Mouse (Mus musculus) liver, adult (tissue): Measurements from ENCODE around the gene 1700057G04Rik.

Source experiments
- GATA4 ChIP-seq: IDR thresholded peaks from 2 replicates; pipeline ENCODE4 v1.6.1; 2014; ENCODE audit warnings: mild to moderate bottlenecking, low read length; ENCODE audit not compliant: insufficient replicate concordance

Gene 1700057G04Rik

DNA sequence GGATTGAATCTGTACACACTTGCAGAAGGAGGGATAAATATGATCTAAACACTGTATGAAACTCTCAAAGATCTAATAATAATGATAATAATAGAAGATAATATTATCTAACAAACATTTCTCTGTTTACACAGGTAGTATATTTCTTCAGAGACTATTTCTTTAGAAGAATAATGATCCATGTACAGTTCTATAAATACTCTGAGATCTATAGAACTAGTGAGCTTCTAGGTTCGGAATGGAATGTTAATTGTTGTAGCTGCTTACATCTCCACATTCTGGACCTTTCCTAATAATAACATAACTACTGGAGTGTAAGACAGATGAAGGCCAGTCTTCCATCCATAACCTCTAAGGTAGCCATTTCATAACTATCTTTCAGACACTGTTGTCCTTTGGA, at the start of gene 1700057G04Rik:
TSS of gene 1700057G04Rik (plus strand) at position 301 of the 400 bp plus-strand sequence.
- TF ChIP-seq GATA4 = no peak

DNA sequence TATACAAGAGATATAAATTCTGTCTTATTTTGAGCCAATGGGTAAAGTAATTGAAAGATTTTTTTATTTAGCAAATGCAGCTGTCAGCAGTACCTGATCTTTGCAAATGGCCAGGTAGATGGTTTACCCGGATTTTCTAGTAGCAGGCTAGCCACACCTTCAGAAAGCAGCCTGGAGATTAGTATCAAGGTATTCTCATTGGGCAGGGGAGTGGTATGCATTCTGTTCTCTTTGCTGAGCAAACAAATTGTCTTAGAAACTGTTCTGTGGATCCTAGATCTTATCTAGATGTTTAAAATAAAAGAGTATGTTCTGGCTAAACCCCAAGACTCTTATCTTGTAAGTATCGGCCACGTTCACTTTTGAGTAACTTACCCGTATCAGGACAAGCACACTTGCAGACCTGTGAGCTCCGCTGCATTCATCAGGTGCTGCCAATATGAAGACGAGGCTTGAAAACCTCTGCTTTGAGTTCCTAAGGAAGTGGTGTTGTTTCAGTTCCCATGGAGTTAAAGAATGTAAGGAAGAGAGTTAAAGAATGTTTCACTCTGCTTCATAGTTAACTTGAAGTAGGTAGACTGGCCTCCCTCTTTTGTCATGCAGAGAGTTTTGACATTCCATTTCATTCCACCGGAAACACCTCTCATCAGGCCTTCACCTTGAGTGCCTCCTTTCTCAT, 48.6 kb upstream of the 1700057G04Rik start:
- TF ChIP-seq GATA4 = no peak

DNA sequence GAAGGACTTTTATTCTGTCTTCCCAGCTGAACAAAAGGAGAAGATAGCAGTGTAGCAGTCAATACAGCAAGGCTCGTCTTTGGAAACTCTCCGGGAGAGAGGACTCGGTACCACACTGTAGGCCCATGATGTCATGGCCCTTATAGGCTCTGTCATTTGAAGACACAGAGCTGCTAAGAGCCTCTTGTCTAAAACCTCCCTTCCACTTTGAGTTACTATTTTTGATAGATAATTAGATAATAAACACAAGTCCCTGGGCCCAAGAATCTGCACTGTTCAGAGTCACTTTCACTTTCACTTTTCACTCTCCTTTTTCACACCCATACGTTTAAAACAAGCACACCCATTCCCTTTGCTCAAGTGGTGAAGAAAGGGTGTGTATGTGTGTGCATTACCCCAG, 43.5 kb upstream of the 1700057G04Rik start:
- TF ChIP-seq GATA4 = no peak

DNA sequence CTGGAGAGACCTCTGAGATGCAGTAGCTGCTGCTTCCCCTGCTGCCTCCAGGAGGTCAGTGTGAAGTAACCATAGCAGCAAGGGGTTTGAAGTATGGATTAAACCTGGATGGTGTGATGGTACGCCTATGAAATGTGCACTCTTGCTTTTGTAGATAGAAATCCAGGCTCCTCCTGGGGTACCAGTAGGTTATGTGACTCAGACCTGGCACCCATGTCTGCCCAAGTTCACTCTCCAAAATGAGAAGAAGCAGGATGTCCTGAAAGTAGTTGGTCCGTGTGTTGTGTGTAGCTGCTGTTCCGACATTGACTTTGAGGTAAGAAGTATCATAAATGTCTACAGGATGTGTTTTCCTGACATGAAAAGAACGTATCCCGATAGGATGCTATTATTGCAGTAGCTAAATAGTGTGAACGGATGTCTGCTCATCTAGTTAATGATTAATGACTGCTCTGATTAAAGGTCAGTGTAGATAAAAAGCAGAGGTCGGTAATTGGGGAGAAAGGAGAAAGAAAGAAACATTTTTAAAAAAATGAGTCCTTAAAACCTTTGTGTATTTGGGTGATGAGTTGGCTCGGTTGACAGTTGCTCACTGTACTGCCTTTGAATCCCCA, 42.5 kb upstream of the 1700057G04Rik start:
- no peak for TF ChIP-seq GATA4

DNA sequence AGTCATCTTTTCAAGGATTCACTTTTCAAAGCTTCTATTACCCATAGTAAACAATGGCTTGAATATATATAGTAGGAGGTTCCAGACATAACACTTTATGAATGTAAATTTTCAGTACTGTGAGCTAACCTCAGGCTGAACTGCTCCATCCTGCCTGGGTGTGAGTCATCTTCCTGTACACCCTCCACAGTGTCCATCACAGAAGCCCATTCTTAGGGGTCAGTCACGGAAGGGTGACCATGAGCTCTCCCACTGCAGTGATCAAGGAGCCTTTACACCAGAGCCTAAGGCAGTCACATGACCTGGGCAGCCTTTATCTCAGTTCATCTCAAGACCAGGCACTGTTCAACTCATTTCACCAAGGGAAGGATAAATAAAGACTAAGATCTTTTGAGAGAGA, 41.4 kb upstream of the 1700057G04Rik start:
- TF ChIP-seq GATA4 = no peak

DNA sequence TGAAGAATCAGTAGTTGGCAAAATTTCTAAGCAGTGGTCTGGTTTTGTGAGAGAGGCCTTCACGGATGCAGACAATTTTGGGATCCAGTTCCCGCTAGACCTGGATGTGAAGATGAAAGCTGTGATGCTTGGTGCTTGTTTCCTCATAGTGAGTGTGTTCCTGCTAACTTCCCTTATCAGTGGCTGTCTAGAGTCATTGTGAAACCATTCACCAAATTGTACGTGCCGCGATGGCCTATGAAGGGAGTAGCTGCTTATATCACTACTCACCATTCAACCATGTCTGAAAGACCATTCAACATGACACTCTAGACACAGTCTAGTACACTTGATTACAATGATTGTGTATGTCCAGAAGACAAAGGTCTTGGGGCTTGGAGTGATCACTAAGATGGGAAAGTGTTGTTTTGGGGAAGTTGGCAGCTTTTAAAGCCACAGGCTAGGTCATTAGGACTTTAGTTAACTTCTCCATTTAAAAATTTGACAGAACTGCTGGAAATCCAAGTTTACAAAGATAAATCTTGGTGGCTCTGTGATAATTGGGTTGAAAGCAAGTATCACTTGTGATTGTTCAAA, 39.3 kb upstream of the 1700057G04Rik start:
- TF ChIP-seq GATA4 = no peak

DNA sequence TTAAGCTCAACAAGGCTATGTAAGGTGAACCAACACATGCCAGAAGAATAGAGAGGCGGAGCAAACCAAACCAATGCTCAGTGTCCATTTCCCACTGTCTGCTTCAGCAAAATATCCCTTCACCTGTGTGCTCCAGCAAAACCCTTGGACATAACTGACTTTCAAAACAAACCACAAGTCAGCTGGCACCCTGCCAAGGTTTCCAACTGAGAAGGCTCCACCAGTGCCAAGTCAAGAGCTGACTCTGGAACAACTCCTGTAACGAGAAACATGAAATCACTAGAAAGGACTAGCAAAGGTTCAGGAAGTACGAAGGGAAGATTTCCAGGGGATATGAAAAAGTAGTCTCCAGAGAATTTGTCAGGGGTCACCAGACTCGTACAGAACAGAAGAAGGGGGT, 38.2 kb upstream of the 1700057G04Rik start:
- no peak for TF ChIP-seq GATA4

DNA sequence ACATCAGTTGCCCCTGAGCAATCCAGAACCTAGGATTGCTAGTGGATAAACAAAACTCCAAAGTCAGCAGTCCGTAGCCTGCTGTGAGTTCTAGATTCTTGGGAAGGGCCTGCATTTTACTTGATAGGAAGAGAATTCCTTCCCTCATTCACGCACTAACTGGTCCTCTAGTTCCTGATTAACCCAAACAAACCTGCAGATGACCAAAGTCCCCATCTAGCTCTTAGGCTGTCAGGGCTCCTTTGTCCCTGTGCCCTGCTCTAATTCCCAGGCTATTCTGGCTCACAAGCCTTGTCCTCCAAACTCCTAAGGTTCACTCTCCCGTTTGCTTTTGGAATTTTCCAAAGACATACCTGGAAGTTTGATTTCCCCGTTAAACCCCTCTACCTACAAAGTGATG, 36.5 kb upstream of the 1700057G04Rik start:
- no peak for TF ChIP-seq GATA4

DNA sequence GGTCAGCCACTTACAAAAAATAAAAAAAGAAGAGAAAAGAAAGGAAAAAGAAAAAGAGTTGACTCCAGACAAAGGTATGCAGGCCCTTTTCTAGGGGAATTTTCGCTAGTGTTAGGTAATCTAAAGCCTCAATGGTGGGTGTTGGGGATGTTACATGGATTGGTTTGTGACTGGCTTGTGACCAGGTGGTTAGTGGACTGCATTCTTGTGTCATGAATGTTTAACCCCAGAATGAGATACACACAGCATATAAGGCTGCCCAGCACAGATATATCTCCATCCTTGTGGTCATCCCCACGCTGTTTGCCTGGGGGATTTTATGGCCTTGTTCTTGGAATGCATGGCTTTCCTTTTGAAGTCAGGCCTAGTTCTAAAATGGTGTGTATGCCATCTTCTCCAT, 35.9 kb upstream of the 1700057G04Rik start:
- no peak for TF ChIP-seq GATA4

DNA sequence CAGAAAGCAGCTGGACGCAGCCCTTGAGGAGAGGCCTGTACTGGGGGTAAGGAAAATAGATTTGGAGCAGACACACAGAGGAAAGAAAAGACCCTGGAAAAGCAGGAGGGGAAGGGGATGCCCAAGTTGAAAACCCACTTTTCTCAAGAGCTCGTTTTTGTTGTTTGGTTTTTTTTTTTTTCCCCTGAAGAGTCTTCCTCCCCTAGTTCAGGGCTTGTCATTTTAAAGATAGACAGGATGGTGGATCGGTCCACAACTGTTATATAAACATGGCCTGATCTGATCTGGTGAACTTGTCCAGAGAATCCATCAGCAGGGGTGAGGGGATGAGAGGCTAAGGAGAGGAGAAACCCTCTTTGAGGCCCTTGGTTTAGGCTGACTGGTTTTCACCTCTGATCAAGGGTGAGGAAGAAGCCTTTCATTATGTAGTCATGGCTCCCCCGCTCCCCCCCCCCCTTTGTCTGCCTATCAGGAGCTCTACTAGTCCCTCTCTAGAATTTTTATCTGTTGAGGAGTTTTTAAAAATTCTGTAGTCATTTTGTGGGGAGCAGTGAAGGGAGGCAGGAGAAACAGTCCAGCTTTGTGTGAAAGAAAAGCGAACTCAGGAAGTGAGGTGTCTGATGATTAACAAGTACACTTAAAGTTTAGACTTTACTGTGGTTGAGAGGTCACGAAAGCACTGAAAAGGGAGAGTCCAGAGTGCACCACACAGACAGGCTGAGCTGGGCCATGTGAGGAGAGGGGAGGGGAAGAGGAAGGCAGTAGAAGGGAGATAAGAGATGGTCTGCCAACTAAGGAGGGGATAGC, 35.0 kb upstream of the 1700057G04Rik start:
- TF ChIP-seq GATA4 = no peak

DNA sequence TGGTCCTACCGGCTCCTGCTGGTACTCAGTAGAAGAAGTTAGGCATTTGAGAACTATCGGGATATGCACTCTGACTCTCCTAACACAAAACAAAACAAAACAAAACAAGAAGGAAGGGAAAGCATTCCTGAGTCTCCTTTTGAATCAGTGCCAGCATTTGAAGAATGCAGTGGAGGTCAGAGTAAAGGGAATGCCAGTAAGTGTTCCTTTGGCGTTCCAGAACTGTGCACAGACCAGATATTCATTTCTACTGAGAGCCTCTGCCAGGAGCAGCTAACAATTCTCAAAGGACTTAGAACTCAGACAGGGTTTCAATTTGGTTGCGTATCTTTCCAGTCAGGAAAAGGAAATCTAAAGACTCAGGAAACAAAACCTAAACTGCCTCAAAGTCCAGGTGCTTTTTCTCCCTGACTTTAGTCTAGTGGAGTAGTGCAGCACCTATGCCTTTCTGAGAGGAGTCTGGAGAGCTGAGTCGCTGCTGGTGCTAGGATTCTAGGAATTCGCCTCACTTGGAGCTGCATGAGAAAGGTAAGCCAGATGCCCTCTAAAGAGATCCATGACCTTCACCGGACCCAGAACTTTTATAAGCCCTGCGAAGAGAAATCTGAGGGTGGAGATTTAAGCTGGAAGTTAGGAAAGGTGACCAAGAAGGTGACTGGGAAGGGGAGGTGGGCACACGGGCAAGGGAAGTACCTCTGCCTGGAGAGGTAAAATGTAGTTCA, 33.5 kb upstream of the 1700057G04Rik start, which contains the start of gene Plscr2:
TSS of gene Plscr2 (plus strand) at position 117 of the 722 bp plus-strand sequence.
- no peak for TF ChIP-seq GATA4

DNA sequence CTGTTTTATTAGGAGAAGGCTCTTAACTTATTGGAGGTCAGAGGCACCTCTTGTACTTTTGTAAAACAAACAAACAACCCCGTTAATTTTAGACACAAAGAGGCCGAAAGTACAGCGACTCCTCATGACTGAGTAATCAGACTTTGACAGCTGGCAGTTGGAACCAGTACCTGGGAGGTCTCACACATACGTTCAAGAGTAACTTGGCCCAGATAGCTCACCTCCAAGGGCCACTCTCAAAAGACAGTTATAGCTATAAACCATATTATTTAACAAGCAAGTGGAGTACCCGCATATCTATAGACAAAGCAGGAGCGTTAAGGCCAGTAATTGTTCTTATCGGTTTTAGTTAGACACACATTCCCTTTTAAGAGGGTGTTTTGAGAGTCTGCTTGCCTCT, 32.8 kb upstream of the 1700057G04Rik start:
- no peak for TF ChIP-seq GATA4

DNA sequence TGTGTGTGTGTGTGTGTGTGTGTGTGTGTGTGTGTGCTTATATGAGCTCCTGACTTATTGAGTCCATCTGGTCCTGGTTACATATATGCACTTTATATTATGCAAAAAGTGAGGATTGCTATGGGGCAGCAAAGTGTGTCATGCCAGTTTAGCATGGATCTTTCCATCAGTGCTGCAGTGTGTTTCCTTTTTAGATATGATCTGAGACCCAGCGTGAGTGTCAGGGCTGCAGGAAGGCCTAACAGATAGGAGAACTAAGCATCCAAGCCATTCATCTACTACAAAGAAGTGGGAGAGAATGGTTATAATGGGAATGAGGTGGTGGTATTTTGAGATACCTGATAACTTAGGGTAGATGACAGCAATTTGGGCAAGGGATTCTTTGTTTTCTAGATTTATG, 29.1 kb upstream of the 1700057G04Rik start:
- no peak for TF ChIP-seq GATA4

DNA sequence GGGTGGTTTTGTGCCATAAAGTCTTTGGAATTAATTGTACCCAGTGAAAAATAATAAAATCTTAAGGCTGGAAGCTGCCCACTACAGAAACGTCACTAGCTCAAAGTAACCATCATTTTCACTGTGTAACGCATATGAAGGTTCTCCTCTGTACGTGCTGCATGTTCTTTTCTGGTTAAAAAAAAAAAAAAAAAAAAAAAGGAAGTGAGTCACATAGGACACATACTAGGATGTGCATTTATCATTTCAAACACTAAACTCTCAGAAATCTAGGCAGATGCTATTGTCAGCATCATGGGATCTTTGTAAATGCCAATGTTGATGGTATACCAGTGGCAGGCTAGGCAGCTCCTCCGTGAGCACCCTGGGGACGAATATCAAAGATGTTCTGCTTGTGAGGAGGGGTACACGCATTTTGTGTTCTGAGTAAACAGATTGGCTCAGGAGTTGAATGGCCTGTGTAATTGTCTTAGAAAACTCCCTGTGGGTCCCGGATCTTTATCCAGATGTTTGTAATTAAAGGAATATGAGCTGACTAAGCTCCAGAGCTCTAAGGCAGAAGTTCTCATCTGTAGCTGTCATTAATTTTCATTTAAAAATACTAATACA, 26.5 kb upstream of the 1700057G04Rik start:
- TF ChIP-seq GATA4 = no peak

DNA sequence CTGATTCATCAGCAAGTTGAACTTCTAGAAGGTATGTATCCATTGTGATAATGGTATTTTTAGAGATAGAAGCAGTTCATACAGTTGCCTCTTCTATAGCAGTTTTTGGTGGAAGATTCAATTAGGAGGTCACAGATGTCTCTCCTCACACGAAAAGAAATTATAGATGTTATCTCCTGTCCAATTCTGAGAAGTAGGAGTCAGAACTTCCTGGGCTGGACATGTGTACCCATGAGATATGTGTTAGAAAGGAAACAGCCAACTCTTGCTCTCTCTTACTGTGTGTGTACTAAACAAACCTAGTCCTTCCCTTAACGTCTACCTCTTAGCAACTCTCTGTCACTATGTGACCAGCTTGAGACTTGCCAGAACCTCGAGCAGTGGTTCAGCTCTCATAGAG, 19.5 kb upstream of the 1700057G04Rik start:
- no peak for TF ChIP-seq GATA4

DNA sequence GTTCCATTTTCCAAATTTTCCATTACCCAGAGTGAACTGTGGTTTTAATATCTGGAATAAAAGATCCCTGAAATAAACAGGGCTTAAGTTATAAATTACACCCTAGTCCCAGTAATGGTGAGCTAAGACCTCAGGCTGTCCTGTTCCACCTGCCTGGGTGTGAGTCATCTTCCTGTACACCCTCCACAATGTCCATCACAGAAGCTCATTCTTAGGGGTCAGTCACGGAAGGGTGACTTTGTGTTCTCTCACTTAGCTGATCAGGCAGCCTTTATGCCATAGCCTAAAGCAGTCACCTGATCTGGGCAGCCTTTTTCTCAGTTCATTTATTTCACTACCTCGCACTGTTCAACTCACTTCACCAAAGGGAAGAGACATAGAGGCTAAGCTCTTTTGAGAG, 17.0 kb upstream of the 1700057G04Rik start:
- no peak for TF ChIP-seq GATA4
